Mouse (Mus musculus) heart, embryonic 13.5 days (tissue): ENCODE data around the gene Hnrnpll. TPM values are rescaled to one million over a fixed set of nuclear protein-coding genes. Genes with fewer than 3 reads are reported as not detected.

Experiments used
- polyA plus RNA-seq: library from polyadenylated mRNA; unstranded; fragments of >200 nt; fragmentation: Nextera tagmentation; extraction: Ambion mirVana; gene quantifications from 2 replicates; pipeline ENCODE4 v1.2.1, GENCODE M21; 2015

Gene Hnrnpll
- polyA plus RNA-seq, 1 experiment from 2014 or later: 39.9 TPM

Other genes starting within 250 kb of the Hnrnpll start
- gene Atl2, start 166.2 kb downstream of the Hnrnpll start, polyA plus RNA-seq: 23.2 and 25.0 TPM in 2 replicates
- 12.1 and 13.0 TPM in 2 replicates for gene Galm, start 65.1 kb upstream of the Hnrnpll start, polyA plus RNA-seq
- 297 and 314 TPM in 2 replicates for gene Srsf7, start 145.0 kb upstream of the Hnrnpll start, polyA plus RNA-seq
- 0.05 and 0.08 TPM in 2 replicates for gene Ttc39d, start 145.1 kb upstream of the Hnrnpll start, polyA plus RNA-seq
- gene Gemin6, start 162.1 kb upstream of the Hnrnpll start, polyA plus RNA-seq: 24.7 and 32.3 TPM in 2 replicates
- gene Morn2, start 227.9 kb upstream of the Hnrnpll start, polyA plus RNA-seq: 21.8 and 23.9 TPM in 2 replicates
- 8.2 and 8.5 TPM in 2 replicates for gene Dhx57, start 228.1 kb upstream of the Hnrnpll start, polyA plus RNA-seq
- 0.51 and 0.52 TPM in 2 replicates for gene Arhgef33, start 245.1 kb upstream of the Hnrnpll start, polyA plus RNA-seq